Mouse (Mus musculus) MEL (cell line): ENCODE data around the gene Acrbp. TPM values are rescaled to one million over a fixed set of nuclear protein-coding genes. Genes with fewer than 3 reads are reported as not detected.
"Not testable (repeated sequence)": the region's sequence is repeated elsewhere in the genome, so short reads cannot be mapped to it uniquely, and the experiment has no call there.

Experiments used
- DNase-seq: peaks from one replicate; pipeline ENCODE4 v3.0.0; 2011; ENCODE audit warnings: low read depth, low spot score
- H3K27ac ChIP-seq: 2 replicates; pipeline ENCODE4 v1.5.1; 2012; ENCODE audit warnings: low read depth, mild to moderate bottlenecking, control low read depth, low read length, moderate library complexity; ENCODE audit not compliant: control insufficient read depth
- H3K27me3 ChIP-seq, 2 experiments: fragments of 150-350 bp in 1 of 2; sonication (generic) in 1 of 2; 2 replicates each; pipeline ENCODE4 v1.6.1; 2012; ENCODE audit warnings: low read length in 2 of 2, mild to moderate bottlenecking in 2 of 2, improper control_type of control experiment in 1 of 2, moderate library complexity in 1 of 2; ENCODE audit not compliant: insufficient read depth in 2 of 2, control insufficient read depth in 1 of 2
- H3K36me3 ChIP-seq, 2 experiments: 2 replicates each; pipeline ENCODE4 v1.6.1; 2012 to 2014; ENCODE audit warnings: low read length in 2 of 2, improper control_type of control experiment in 1 of 2, inconsistent platforms in 1 of 2, mild to moderate bottlenecking in 1 of 2; ENCODE audit not compliant: insufficient read depth in 2 of 2, control insufficient read depth in 1 of 2
- H3K4me1 ChIP-seq, 2 experiments: fragments of 150-350 bp in 1 of 2; sonication (generic) in 1 of 2; 2 replicates each; pipeline ENCODE4 v1.6.1; 2012; ENCODE audit warnings: low read length in 2 of 2, improper control_type of control experiment in 1 of 2, mild to moderate bottlenecking in 1 of 2; ENCODE audit not compliant: insufficient read depth in 2 of 2, control insufficient read depth in 1 of 2
- H3K4me3 ChIP-seq, 2 experiments: fragments of 150-350 bp in 1 of 2; sonication (generic) in 1 of 2; 2 replicates each; pipeline ENCODE4 v1.5.1; 2012; ENCODE audit warnings: low read depth in 2 of 2, low read length in 2 of 2, mild to moderate bottlenecking in 2 of 2, moderate library complexity in 2 of 2, control low read depth in 1 of 2, improper control_type of control experiment in 1 of 2; ENCODE audit not compliant: control insufficient read depth in 1 of 2, insufficient read depth in 1 of 2
- H3K79me2 ChIP-seq: 2 replicates; pipeline ENCODE4 v1.6.1; 2012; ENCODE audit warnings: mild to moderate bottlenecking, low read length, moderate library complexity; ENCODE audit not compliant: control insufficient read depth, poor library complexity, insufficient read depth
- H3K9ac ChIP-seq: 2 replicates; pipeline ENCODE4 v1.6.1; 2012; ENCODE audit warnings: low read depth, mild to moderate bottlenecking, control low read depth, low read length, moderate library complexity; ENCODE audit not compliant: control insufficient read depth, poor library complexity, severe bottlenecking
- H3K9me3 ChIP-seq: fragments of 150-350 bp; sonication (generic); replicated peaks from 2 replicates; pipeline ENCODE4 v1.6.1; 2012; ENCODE audit warnings: mild to moderate bottlenecking, low read length, improper control_type of control experiment, moderate library complexity; ENCODE audit not compliant: insufficient read depth
- BHLHE40 ChIP-seq: IDR thresholded peaks from 2 replicates; pipeline ENCODE4 v1.6.1; 2012; ENCODE audit warnings: low read depth, mild to moderate bottlenecking, inconsistent platforms, low read length, improper control_type of control experiment, borderline replicate concordance
- CHD2 ChIP-seq: IDR thresholded peaks from 2 replicates; pipeline ENCODE4 v1.6.1; 2011; ENCODE audit warnings: low read length, improper control_type of control experiment
- ELF1 ChIP-seq: IDR thresholded peaks from 2 replicates; pipeline ENCODE4 v1.6.1; 2014; ENCODE audit warnings: low read depth, mild to moderate bottlenecking, inconsistent platforms, low read length, improper control_type of control experiment, moderate library complexity
- HCFC1 ChIP-seq: IDR thresholded peaks from 2 replicates; pipeline ENCODE4 v1.6.1; 2012; ENCODE audit warnings: low read depth, mild to moderate bottlenecking, inconsistent platforms, low read length, improper control_type of control experiment, moderate library complexity
- JUND ChIP-seq: IDR thresholded peaks from 2 replicates; pipeline ENCODE4 v1.6.1; 2011; ENCODE audit warnings: low read depth, mild to moderate bottlenecking, improper control_type of control experiment, low read length
- MAZ ChIP-seq: IDR thresholded peaks from 2 replicates; pipeline ENCODE4 v1.6.1; 2012; ENCODE audit warnings: low read depth, mild to moderate bottlenecking, inconsistent platforms, low read length, improper control_type of control experiment
- MXI1 ChIP-seq: IDR thresholded peaks from 2 replicates; pipeline ENCODE4 v1.6.1; 2011; ENCODE audit warnings: mild to moderate bottlenecking, low read depth, low read length, improper control_type of control experiment
- NELFE ChIP-seq: IDR thresholded peaks from 2 replicates; pipeline ENCODE4 v1.6.1; 2011; ENCODE audit warnings: low read depth, low read length, improper control_type of control experiment
- POLR2AphosphoS2 ChIP-seq: IDR thresholded peaks from 2 replicates; pipeline ENCODE4 v1.6.1; 2011; ENCODE audit warnings: low read length, improper control_type of control experiment
- POLR2AphosphoS5 ChIP-seq: IDR thresholded peaks from 2 replicates; pipeline ENCODE4 v1.6.1; 2012; ENCODE audit warnings: low read depth, borderline replicate concordance, mild to moderate bottlenecking, inconsistent platforms, low read length, moderate library complexity, mixed read lengths
- RCOR1 ChIP-seq: IDR thresholded peaks from 2 replicates; pipeline ENCODE4 v1.6.1; 2012; ENCODE audit warnings: low read depth, mild to moderate bottlenecking, inconsistent platforms, low read length, improper control_type of control experiment
- SIN3A ChIP-seq: IDR thresholded peaks from 2 replicates; pipeline ENCODE4 v1.6.1; 2012; ENCODE audit warnings: low read length, improper control_type of control experiment, inconsistent platforms
- SMC3 ChIP-seq: IDR thresholded peaks from 2 replicates; pipeline ENCODE4 v1.6.1; 2011; ENCODE audit warnings: low read depth, low read length, improper control_type of control experiment
- TCF12 ChIP-seq: IDR thresholded peaks from 2 replicates; pipeline ENCODE4 v1.6.1; 2014; ENCODE audit warnings: low read depth, mild to moderate bottlenecking, inconsistent platforms, low read length, improper control_type of control experiment, moderate library complexity
- USF1 ChIP-seq: IDR thresholded peaks from 2 replicates; pipeline ENCODE4 v1.6.1; 2014; ENCODE audit warnings: low read depth, mild to moderate bottlenecking, inconsistent platforms, low read length, improper control_type of control experiment, moderate library complexity
- USF2 ChIP-seq, 2 experiments: IDR thresholded peaks; 2 replicates each; pipeline ENCODE4 v1.6.1; 2011 to 2012; ENCODE audit warnings: improper control_type of control experiment in 2 of 2, low read length in 2 of 2, borderline replicate concordance in 1 of 2, inconsistent platforms in 1 of 2, low read depth in 1 of 2, mild to moderate bottlenecking in 1 of 2; ENCODE audit not compliant: insufficient read depth in 1 of 2
- ZMIZ1 ChIP-seq: IDR thresholded peaks from 2 replicates; pipeline ENCODE4 v1.6.1; 2012; ENCODE audit warnings: low read depth, mild to moderate bottlenecking, inconsistent platforms, low read length, improper control_type of control experiment, moderate library complexity
- ZNF384 ChIP-seq: IDR thresholded peaks from 2 replicates; pipeline ENCODE4 v1.6.1; 2012; ENCODE audit warnings: low read depth, mild to moderate bottlenecking, inconsistent platforms, low read length, improper control_type of control experiment
- polyA plus RNA-seq, 2 experiments: library from polyadenylated mRNA; stranded (reverse) in 1 of 2; unstranded in 1 of 2; fragments of >175 nt in 1 of 2; fragments of >200 nt in 1 of 2; gene quantifications; 2 replicates each; pipeline versions ENCODE4 v1.2.1 to v1.2.4; 2012; ENCODE audit warnings: low replicate concordance in 2 of 2, low read depth in 1 of 2; ENCODE audit not compliant: insufficient read length in 2 of 2, insufficient read depth in 1 of 2, missing spikeins in 1 of 2
- total RNA-seq: library from RNA; depleted of rRNA; stranded (reverse); fragments of 300-350 nt; gene quantifications from 2 replicates; pipeline ENCODE4 v1.2.3, GENCODE M21; 2012

The Acrbp gene
- total and polyA plus RNA-seq, 3 experiments = 3.3 to 5.3 TPM; not detected in 1

DNA sequence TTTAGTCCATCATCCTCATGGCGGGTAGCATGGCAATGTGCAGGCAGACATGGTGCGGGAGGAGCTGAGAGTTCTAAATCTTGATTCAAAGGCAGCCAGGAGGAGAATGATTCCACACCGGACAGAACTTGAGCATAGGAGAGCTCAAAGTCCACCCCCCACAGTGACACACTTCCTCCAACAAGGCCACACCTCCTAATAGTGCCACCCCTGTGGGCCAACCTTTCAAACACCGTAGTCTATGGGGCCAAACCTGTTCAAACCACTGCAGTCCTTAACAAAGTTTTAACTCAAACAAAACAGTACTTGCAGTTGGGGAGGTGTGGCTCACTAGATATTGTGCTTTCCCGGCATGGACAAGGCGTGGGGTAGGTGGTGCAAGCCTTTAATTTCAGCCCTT is 14.4 kb downstream of the Acrbp start:
- no peak overlapping the region for H3K9ac ChIP-seq
- H3K27ac ChIP-seq = no peak overlapping the region
- no peaks in the 10 kb centered on the region for H3K79me2 ChIP-seq
- H3K9me3 ChIP-seq = no peaks in the 10 kb centered on the region
- DNase-seq = no peak
- TF ChIP-seq POLR2AphosphoS5 = no peak
- TF ChIP-seq JUND = no peak
- TF ChIP-seq SMC3 = no peak
- no peak for TF ChIP-seq POLR2AphosphoS2
- TF ChIP-seq USF1 = no peak
- TF ChIP-seq RCOR1 = no peak
- TF ChIP-seq ELF1 = no peak
- TF ChIP-seq HCFC1 = no peak
- no peak for TF ChIP-seq TCF12
- TF ChIP-seq ZMIZ1 = no peak
- TF ChIP-seq SIN3A = no peak
- TF ChIP-seq NELFE = no peak
- no peak for TF ChIP-seq BHLHE40
- TF ChIP-seq MAZ = no peak
- TF ChIP-seq CHD2 = no peak
- TF ChIP-seq ZNF384 = no peak
- no peak for TF ChIP-seq MXI1
- no peak for TF ChIP-seq USF2 (IDR thresholded peaks at IDR 0.05; ENCODE audit: borderline replicate concordance in 1 of 2, insufficient read depth in 1 of 2, low read depth in 1 of 2, low read length in 2 of 2)
- H3K4me1 ChIP-seq = peaks cover 7 to 23% of the 10 kb centered on the region in 2 experiments
- peaks cover 0 to 2% of the 10 kb centered on the region in 2 experiments; a peak in 2 of 4 replicates for H3K36me3 ChIP-seq
- H3K4me3 ChIP-seq = no peak overlapping the region
- no peaks in the 10 kb centered on the region for H3K27me3 ChIP-seq

DNA sequence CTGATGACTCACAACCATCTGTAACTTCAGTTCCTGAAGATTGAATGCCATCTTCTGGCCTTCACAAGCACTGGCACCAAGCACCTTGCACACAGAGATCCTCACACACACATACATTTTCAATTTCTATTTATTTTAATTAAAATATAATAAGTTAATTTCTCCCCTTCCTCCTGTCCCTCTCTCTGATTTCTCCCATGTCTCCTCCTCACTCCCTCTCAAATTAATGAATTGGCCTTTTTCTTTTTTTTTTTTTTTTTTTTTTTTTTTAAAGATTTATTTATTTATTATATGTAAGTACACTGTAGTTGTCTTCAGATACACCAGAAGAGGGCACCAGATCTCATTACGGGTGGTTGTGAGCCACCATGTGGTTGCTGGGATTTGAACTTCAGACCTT is 15.7 kb downstream of the Acrbp start:
- H3K4me1 ChIP-seq = peaks cover 7 to 23% of the 10 kb centered on the region in 2 experiments

More for the DNA sequence above, 15.7 kb downstream of the Acrbp start:
- not testable (repeated sequence) for H3K27me3 ChIP-seq, H3K9ac ChIP-seq, H3K79me2 ChIP-seq, H3K9me3 ChIP-seq, H3K4me3 ChIP-seq, H3K27ac ChIP-seq, H3K36me3 ChIP-seq
- TF ChIP-seq ZNF384 = peak; percentile 58; the same call in 1 of the 2 replicates
- DNase-seq = peak; percentile 31
